Mouse (Mus musculus): ENCODE measurements at regions not wholly inside any gene's neighbourhood (a gene's known extent, or its start where the extent isn't known, plus 50 kb on each side); places are given as distances from the start of the nearest gene placed in this dataset.

DNA sequence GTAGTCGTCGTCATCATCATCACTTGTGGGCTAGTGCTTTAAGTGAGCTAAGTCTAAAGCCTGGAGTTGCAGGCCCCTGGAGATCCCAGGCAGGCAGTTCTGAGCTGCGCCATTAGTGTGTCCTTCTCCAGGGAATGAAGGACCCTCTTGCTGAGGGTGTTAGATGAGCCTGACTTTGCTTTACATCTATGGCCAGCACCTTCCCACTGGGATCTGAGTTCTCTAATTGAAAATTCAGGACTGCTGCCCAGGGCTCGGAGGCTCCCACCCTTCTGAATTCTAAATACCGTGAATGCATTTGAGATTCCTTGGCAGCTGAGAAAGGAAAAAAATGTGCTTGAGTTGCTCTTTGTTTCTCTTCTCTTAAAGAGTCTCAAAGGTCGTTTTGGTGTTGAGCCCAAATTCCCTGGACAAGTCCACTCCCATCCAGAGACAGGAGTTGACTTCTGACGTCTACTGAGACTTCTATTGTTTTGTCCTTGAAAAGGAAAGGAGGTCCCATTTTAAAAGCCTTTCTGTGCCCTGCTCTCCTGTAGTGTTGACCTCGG, 335.9 kb downstream of the 1810013L24Rik start:
- H3K9me3 ChIP-seq (ENCODE audit: control insufficient read depth, low read length): no peaks in the 10 kb centered on the region
- ATAC-seq: peak; percentile 70

DNA sequence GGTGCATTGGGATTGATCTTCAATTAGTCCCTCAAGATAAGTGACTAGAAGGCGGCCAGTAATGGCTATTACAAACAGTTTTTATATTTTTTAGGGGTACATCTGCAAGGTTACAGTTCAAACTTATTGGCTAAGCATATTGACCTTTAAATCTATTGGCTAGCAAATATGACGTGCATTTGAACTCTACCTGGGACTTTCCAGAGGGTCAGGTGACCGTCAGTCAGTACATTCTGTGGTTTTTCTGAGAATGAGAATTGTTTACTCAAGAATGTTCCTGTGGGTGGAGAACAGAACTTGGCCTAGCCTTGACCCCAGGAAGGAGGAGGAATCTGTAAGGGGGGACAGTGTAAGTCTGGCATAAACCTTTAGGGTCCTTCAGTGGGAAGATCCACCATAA, 346.5 kb downstream of the 1810013L24Rik start:
- no peaks in the 10 kb centered on the region for H3K36me3 ChIP-seq (ENCODE audit: control insufficient read depth, insufficient read depth, low read length)
- no peaks in the 10 kb centered on the region for H3K27me3 ChIP-seq (replicated peaks; ENCODE audit: control insufficient read depth, insufficient read depth, low read length)
- H3K4me2 ChIP-seq (ENCODE audit: low read length): no peak overlapping the region
- 86% methylated on average over 3 of the region's 3 CpGs for WGBS
- no peak overlapping the region for H3K27ac ChIP-seq (ENCODE audit: low read depth, low read length)
- H3K9me3 ChIP-seq (ENCODE audit: control insufficient read depth, low read length): no peaks in the 10 kb centered on the region
- H3K4me1 ChIP-seq (ENCODE audit: control insufficient read depth, insufficient read depth, low read depth, low read length): no peaks in the 10 kb centered on the region
- no peak overlapping the region for H3K4me3 ChIP-seq (ENCODE audit: low read length)
- no peak for ATAC-seq
- no peak overlapping the region for H3K9ac ChIP-seq (ENCODE audit: low read depth, low read length)

More for the DNA sequence above, 335.9 kb downstream of the 1810013L24Rik start:
- Histone ChIP-seq H3K9ac (ENCODE audit: low read depth, low read length) (no peak overlapping the region), H3K27me3 (replicated peaks; ENCODE audit: control insufficient read depth, insufficient read depth, low read length) (no peaks in the 10 kb centered on the region), H3K4me3 (ENCODE audit: low read length) (no peak overlapping the region), H3K4me1 (ENCODE audit: control insufficient read depth, insufficient read depth, low read depth, low read length) (no peaks in the 10 kb centered on the region), H3K4me2 (ENCODE audit: low read length) (no peak overlapping the region), H3K36me3 (ENCODE audit: control insufficient read depth, insufficient read depth, low read length) (no peaks in the 10 kb centered on the region), H3K27ac (ENCODE audit: low read depth, low read length) (no peak overlapping the region)
- WGBS: 40% methylated on average over 8 of the region's 8 CpGs

DNA sequence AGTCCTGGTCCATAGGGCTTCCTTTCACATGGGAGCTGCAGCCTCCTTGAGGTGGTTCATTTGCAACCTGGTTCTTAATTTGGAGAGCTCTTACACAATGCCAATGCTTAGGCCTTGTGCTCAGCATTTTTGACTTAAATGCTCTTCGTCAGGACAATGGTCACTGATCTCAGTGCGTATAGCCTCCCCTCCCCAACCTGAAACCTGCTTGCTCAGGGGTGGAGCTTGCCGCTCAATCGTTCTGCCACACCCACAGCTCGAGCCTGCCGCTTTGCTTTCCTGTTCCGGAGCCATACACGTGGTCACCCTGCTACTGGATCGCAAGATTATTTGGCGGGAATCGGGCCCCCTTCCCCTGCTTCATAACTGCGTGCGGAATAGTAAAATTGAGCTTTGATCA, 365.9 kb downstream of the 1810013L24Rik start:
- Histone ChIP-seq H3K9me3 (ENCODE audit: control insufficient read depth, low read length) (peaks cover under 1% of the 10 kb centered on the region; the same call in 1 of the 2 replicates), H3K4me3 (ENCODE audit: low read length) (no peak overlapping the region), H3K9ac (ENCODE audit: low read depth, low read length) (no peak overlapping the region), H3K36me3 (ENCODE audit: control insufficient read depth, insufficient read depth, low read length) (no peaks in the 10 kb centered on the region), H3K4me1 (ENCODE audit: control insufficient read depth, insufficient read depth, low read depth, low read length) (no peaks in the 10 kb centered on the region), H3K4me2 (ENCODE audit: low read length) (no peak overlapping the region), H3K27ac (ENCODE audit: low read depth, low read length) (no peak overlapping the region), H3K27me3 (replicated peaks; ENCODE audit: control insufficient read depth, insufficient read depth, low read length) (no peaks in the 10 kb centered on the region)
- no peak for ATAC-seq
- whole genome bisulfite sequencing: 52% methylated on average over 13 of the region's 13 CpGs

DNA sequence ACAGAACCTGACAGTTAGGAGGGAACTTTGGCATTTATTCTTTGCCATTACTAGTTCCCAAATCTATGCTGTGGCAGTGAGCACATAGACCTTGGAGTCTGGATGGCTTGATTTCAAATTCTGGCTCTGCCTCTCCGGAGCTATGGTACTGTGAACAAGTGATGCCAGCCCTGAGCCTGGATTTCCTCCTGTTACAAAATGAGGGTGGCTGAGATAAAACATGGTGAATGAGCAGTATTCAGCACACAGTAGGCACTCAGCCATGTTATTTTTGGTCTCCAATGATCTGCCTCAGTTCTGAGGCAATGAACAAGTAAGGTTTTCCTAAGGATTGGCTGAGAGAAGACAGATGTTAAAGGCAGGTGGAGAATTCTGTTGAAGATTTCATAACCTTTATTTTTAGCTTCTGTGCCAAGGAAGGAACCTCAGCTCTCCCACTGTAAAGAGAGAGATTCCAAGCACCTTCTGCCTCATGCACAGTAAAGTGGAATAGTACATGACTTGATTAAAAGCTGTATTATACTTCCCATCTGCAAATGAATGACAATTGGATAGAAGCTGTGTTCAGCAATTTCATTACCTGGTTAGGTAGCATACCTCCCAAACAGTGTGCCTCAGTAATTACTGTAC, 369.1 kb downstream of the 1810013L24Rik start:
- Histone ChIP-seq H3K9ac (ENCODE audit: low read depth, low read length) (no peak overlapping the region), H3K9me3 (ENCODE audit: control insufficient read depth, low read length) (no peaks in the 10 kb centered on the region), H3K4me1 (ENCODE audit: control insufficient read depth, insufficient read depth, low read depth, low read length) (no peaks in the 10 kb centered on the region), H3K4me3 (ENCODE audit: low read length) (no peak overlapping the region), H3K27ac (ENCODE audit: low read depth, low read length) (no peak overlapping the region), H3K4me2 (ENCODE audit: low read length) (no peak overlapping the region), H3K27me3 (replicated peaks; ENCODE audit: control insufficient read depth, insufficient read depth, low read length) (no peaks in the 10 kb centered on the region), H3K36me3 (ENCODE audit: control insufficient read depth, insufficient read depth, low read length) (no peaks in the 10 kb centered on the region)
- WGBS: 83% methylated on average over 1 of the region's 1 CpGs
- ATAC-seq: no peak

DNA sequence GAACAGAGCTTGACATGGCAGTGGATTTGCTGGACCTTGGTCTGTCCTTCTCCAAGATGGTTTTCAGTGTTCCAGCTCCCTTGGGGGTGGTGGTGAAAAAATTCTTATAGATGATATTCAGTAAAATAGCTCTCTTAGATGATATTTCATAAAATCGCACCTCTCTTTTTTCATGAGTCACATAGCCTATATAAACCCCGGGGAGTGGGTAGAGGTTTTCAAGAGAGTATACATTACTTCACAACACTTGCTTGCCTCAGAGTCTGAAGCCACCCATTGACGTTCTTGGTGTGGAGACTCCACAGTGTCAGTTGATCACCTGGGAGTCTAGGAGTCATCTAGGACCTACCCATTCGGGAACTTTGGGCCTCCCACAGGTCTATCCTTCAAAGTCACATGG, 378.7 kb downstream of the 1810013L24Rik start:
- no peaks in the 10 kb centered on the region for H3K4me1 ChIP-seq (ENCODE audit: control insufficient read depth, insufficient read depth, low read depth, low read length)
- no peak overlapping the region for H3K4me2 ChIP-seq (ENCODE audit: low read length)
- H3K9me3 ChIP-seq (ENCODE audit: control insufficient read depth, low read length): peaks cover 4% of the 10 kb centered on the region; the same call in 1 of the 2 replicates
- no peaks in the 10 kb centered on the region for H3K27me3 ChIP-seq (replicated peaks; ENCODE audit: control insufficient read depth, insufficient read depth, low read length)
- no peak for ATAC-seq
- H3K4me3 ChIP-seq (ENCODE audit: low read length): no peak overlapping the region
- no peaks in the 10 kb centered on the region for H3K36me3 ChIP-seq (ENCODE audit: control insufficient read depth, insufficient read depth, low read length)
- 86% methylated on average over 4 of the region's 4 CpGs for WGBS
- H3K9ac ChIP-seq (ENCODE audit: low read depth, low read length): no peak overlapping the region
- H3K27ac ChIP-seq (ENCODE audit: low read depth, low read length): no peak overlapping the region

DNA sequence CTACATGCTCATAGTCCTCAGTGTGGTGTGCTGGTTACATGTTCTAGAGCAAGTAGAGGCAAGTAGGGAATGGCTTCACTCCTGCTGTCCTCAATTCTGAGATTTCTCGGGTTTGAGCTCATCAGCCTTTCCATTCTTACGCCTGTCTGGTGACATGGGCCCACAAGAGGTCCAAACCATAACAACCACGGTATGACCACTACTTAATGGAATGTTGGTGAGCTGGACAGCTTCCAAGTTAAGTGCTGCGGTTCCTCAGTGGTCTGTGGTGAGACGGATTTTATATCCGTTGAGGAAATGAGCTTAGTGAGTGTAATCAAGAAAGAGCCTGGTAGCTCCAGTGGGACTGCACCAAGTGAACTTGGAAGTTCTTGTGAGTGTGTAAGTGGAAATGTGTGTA, 381.6 kb downstream of the 1810013L24Rik start:
- 74% methylated on average over 6 of the region's 6 CpGs for WGBS
- no peaks in the 10 kb centered on the region for H3K27me3 ChIP-seq (replicated peaks; ENCODE audit: control insufficient read depth, insufficient read depth, low read length)
- no peaks in the 10 kb centered on the region for H3K4me1 ChIP-seq (ENCODE audit: control insufficient read depth, insufficient read depth, low read depth, low read length)
- H3K27ac ChIP-seq (ENCODE audit: low read depth, low read length): no peak overlapping the region
- H3K4me2 ChIP-seq (ENCODE audit: low read length): no peak overlapping the region
- H3K4me3 ChIP-seq (ENCODE audit: low read length): no peak overlapping the region
- H3K9ac ChIP-seq (ENCODE audit: low read depth, low read length): no peak overlapping the region
- H3K36me3 ChIP-seq (ENCODE audit: control insufficient read depth, insufficient read depth, low read length): no peaks in the 10 kb centered on the region
- ATAC-seq: no peak
- peaks cover 4% of the 10 kb centered on the region; the same call in 1 of the 2 replicates for H3K9me3 ChIP-seq (ENCODE audit: control insufficient read depth, low read length)

DNA sequence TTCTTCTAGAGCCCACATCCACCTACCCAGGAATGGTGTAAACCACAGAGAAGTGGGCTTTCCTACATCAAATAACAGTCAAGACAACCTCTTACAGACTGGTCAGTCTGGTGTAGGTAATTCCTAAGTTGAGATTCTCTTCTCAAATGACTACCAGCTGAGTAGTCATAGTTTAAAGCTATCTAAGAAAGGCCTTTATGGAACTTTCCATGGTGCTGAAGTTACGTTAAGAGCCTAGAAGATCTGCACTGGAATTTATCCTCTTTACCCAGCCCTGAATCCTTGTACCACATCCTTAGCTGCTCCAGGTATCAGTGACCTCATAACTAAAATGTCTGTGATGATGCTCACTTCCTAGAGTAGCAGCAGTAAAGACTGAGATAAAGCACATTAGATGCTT, 385.2 kb downstream of the 1810013L24Rik start:
- Histone ChIP-seq H3K36me3 (ENCODE audit: control insufficient read depth, insufficient read depth, low read length) (no peaks in the 10 kb centered on the region), H3K9ac (ENCODE audit: low read depth, low read length) (no peak overlapping the region), H3K9me3 (ENCODE audit: control insufficient read depth, low read length) (no peaks in the 10 kb centered on the region), H3K4me2 (ENCODE audit: low read length) (no peak overlapping the region), H3K4me3 (ENCODE audit: low read length) (no peak overlapping the region), H3K27ac (ENCODE audit: low read depth, low read length) (no peak overlapping the region), H3K4me1 (ENCODE audit: control insufficient read depth, insufficient read depth, low read depth, low read length) (no peaks in the 10 kb centered on the region), H3K27me3 (replicated peaks; ENCODE audit: control insufficient read depth, insufficient read depth, low read length) (no peaks in the 10 kb centered on the region)
- 77% methylated on average over 1 of the region's 1 CpGs for WGBS
- ATAC-seq: no peak

DNA sequence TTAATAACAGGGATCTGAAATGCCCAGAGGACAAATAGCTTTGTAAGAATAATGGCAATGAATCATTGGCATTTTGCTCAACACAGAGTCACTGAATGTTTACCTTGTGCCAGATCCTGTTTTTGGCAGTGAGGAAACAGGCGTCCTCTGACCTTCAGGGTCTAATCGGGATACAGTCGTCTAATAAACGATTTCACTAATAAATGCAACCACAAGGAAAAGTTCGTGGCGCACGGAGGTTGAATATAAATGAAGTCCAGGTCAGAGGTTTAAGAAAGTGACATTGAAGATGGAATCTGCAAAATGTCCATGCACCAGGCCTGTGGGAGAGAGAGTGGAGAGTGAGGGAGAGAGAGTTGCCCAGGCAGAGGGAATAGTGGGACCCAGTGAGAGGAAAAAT, 387.5 kb downstream of the 1810013L24Rik start:
- 79% methylated on average over 7 of the region's 7 CpGs for WGBS
- H3K27me3 ChIP-seq (replicated peaks; ENCODE audit: control insufficient read depth, insufficient read depth, low read length): no peaks in the 10 kb centered on the region
- H3K4me3 ChIP-seq (ENCODE audit: low read length): no peak overlapping the region
- no peaks in the 10 kb centered on the region for H3K4me1 ChIP-seq (ENCODE audit: control insufficient read depth, insufficient read depth, low read depth, low read length)
- no peaks in the 10 kb centered on the region for H3K36me3 ChIP-seq (ENCODE audit: control insufficient read depth, insufficient read depth, low read length)
- no peak for ATAC-seq
- H3K9ac ChIP-seq (ENCODE audit: low read depth, low read length): no peak overlapping the region
- no peaks in the 10 kb centered on the region for H3K9me3 ChIP-seq (ENCODE audit: control insufficient read depth, low read length)
- no peak overlapping the region for H3K4me2 ChIP-seq (ENCODE audit: low read length)
- no peak overlapping the region for H3K27ac ChIP-seq (ENCODE audit: low read depth, low read length)

DNA sequence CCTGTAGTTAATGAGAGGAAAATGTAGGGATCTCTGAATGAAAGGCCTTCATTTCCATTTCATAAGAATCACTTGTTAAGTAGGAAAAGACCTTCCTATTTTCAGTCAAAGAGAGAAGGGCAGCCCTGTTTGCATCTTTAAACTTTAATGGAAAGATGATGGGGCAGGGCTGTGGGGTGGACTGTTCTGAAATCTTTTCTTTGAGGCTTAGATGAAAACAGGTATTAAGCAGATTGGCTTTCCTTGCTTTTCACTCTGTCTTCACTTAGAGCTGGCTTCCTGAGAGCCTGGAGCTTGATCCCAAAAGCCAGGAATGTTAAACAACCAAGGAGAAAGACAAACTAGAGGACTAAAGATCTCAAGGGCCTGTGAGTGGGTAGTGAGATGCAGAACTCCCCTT, 400.3 kb downstream of the 1810013L24Rik start:
- no peak overlapping the region for H3K27ac ChIP-seq (ENCODE audit: low read depth, low read length)
- no peak for ATAC-seq
- H3K4me1 ChIP-seq (ENCODE audit: control insufficient read depth, insufficient read depth, low read depth, low read length): no peaks in the 10 kb centered on the region
- no peaks in the 10 kb centered on the region for H3K27me3 ChIP-seq (replicated peaks; ENCODE audit: control insufficient read depth, insufficient read depth, low read length)
- H3K9ac ChIP-seq (ENCODE audit: low read depth, low read length): no peak overlapping the region
- no peak overlapping the region for H3K4me2 ChIP-seq (ENCODE audit: low read length)
- H3K9me3 ChIP-seq (ENCODE audit: control insufficient read depth, low read length): no peaks in the 10 kb centered on the region
- H3K4me3 ChIP-seq (ENCODE audit: low read length): no peak overlapping the region
- H3K36me3 ChIP-seq (ENCODE audit: control insufficient read depth, insufficient read depth, low read length): no peaks in the 10 kb centered on the region

Data from hindbrain, embryonic 16.5 days (tissue).